Mouse (Mus musculus) kidney, postnatal 14 days (tissue): ENCODE measurements around the gene Cask.

Source experiments
- DNase-seq: peaks from one replicate; pipeline ENCODE4 v3.0.0; 2022; ENCODE audit warnings: mixed read lengths

The Cask gene

GRCm38 (mm10) chrX:13621473-13621872 is 229.7 kb downstream of the Cask start:
- DNase-seq = peak; percentile 4

- peak; percentile 3 for DNase-seq
Measured at GRCm38 (mm10) chrX:13618476-13618875, 232.7 kb downstream of the Cask start.

- DNase-seq = no peak
Measured at GRCm38 (mm10) chrX:13617294-13617693, 233.9 kb downstream of the Cask start.

GRCm38 (mm10) chrX:13616726-13617125 is 234.4 kb downstream of the Cask start:
- DNase-seq = no peak

- DNase-seq = no peak
Measured at GRCm38 (mm10) chrX:13612115-13612514, 239.1 kb downstream of the Cask start.

- DNase-seq = no peak
Measured at GRCm38 (mm10) chrX:13611114-13611513, 240.1 kb downstream of the Cask start.

- DNase-seq = no peak
Measured at GRCm38 (mm10) chrX:13607752-13608151, 243.4 kb downstream of the Cask start.

GRCm38 (mm10) chrX:13606741-13607140 is 244.4 kb downstream of the Cask start:
- no peak for DNase-seq

GRCm38 (mm10) chrX:13599966-13600365 is 251.2 kb downstream of the Cask start:
- DNase-seq = no peak

- no peak for DNase-seq
Measured at GRCm38 (mm10) chrX:13599373-13599772, 251.8 kb downstream of the Cask start.

- DNase-seq = no peak
Measured at GRCm38 (mm10) chrX:13577647-13578046, 273.5 kb downstream of the Cask start.

GRCm38 (mm10) chrX:13576606-13577005 is 274.6 kb downstream of the Cask start:
- peak; percentile 1 for DNase-seq

- DNase-seq = no peak
Measured at GRCm38 (mm10) chrX:13574872-13575271, 276.3 kb downstream of the Cask start.

- peak; percentile 2 for DNase-seq
Measured at GRCm38 (mm10) chrX:13574298-13574697, 276.9 kb downstream of the Cask start.

- no peak for DNase-seq
Measured at GRCm38 (mm10) chrX:13554504-13554903, 296.7 kb downstream of the Cask start.

GRCm38 (mm10) chrX:13552288-13552687 is 298.9 kb downstream of the Cask start:
- no peak for DNase-seq

GRCm38 (mm10) chrX:13551566-13551965 is 299.6 kb downstream of the Cask start:
- DNase-seq = no peak

GRCm38 (mm10) chrX:13549100-13549499 is 302.1 kb downstream of the Cask start:
- DNase-seq = no peak

- DNase-seq = no peak
Measured at GRCm38 (mm10) chrX:13521288-13521687, 329.9 kb downstream of the Cask start.

GRCm38 (mm10) chrX:13520566-13520965 is 330.6 kb downstream of the Cask start:
- no peak for DNase-seq

GRCm38 (mm10) chrX:13519408-13519783 is 331.8 kb downstream of the Cask start:
- DNase-seq = peak; percentile 13

- DNase-seq = no peak
Measured at GRCm38 (mm10) chrX:13518781-13519407, 332.3 kb downstream of the Cask start.

- no peak for DNase-seq
Measured at GRCm38 (mm10) chrX:13518019-13518418, 333.1 kb downstream of the Cask start.

GRCm38 (mm10) chrX:13516451-13516850 is 334.7 kb downstream of the Cask start:
- no peak for DNase-seq

GRCm38 (mm10) chrX:13513864-13514263 is 337.3 kb downstream of the Cask start:
- no peak for DNase-seq
